Mouse (Mus musculus): Measurements from ENCODE around the gene Ccdc162. TPM values are rescaled to one million over a fixed set of nuclear protein-coding genes. Genes with fewer than 3 reads are reported as not detected.

Gene Ccdc162
- polyA plus RNA-seq, 1 experiment = 0.33 TPM

DNA sequence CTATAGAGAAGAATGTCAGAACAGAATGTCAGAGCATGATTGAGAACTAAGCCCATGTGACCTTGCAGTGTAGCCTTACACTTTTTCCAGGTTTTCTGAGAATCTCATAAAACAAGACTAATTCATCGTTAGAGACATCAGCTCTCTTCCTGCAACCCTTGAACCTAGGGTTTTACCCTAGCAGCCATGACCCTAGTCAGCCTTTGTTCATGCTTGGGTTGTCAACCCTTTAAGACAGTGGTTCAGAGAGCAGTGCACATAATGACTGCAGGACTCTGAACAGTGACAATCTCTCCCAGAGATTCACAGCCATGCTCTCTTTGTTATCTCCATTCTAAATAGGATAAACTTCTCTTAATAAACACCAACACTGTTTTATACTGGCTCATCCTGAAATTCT is 137.9 kb downstream of the Ccdc162 start:
- no peak for DNase-seq (ENCODE audit: low spot score)

DNA sequence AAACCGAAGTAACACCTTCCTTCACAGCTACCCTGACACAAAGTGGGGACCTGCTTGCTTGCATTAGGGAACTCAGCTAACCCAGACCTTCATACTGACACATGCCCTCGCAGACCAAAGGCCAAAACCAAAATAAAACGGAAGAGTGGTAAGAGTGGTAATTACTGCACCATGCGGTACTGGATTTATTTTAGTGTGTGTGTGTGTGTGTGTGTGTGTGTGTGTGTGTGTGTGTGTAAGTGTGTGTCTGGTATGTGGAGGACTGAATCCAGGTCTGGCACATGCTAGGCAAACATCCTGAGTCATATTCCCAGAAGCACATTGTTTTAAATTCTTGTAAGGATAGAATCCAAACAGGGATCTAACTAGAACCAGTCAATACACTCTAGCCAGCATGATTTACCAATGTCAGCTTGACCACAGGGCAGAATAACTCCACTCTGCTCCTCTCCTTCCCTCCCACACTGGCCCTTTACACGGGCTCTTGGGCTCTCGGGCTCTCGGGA is 140.1 kb downstream of the Ccdc162 start:
- DNase-seq (ENCODE audit: low spot score) = no peak

DNA sequence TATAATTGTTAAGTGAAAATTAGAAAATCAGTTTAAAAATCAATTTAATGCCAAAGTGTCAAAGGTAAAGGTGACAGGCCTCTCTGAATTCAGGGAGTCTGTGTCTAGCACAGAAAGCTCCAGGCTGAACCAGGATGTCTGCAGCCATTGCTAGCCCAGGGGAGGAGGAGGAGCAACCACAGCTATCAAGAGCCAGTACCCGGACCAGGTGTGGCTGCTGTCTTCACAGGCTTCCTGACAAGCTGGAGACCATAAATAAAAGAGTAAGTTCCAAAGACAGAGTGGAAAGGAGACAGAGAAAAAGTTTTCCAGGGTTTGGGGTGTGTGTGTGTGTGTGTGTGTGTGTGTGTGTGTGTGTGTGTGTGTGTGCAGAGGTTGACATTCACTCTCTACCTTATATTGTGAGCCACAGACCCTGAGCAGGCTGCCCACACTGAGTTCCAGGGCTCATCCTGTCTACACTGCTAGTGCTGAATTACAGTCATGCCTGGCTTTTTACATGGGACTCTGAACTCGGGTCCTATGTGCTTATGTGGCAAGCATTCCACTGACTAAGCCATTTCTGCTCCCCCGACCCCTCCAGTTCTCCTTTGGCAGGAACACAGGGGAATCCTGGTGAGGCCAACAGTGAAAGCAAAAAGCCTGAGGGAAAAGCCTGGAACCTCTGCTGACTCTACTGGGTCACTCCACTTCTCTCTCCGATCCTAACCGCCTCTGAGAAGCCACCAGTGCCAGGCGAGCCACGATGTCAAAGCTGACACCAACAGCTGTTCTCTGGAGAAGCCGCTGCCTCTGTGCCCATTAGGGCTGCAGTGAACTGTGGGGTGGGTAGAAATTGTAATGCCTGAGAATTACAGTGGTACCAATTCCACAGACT is 140.7 kb downstream of the Ccdc162 start:
- DNase-seq (ENCODE audit: low spot score) = no peak

DNA sequence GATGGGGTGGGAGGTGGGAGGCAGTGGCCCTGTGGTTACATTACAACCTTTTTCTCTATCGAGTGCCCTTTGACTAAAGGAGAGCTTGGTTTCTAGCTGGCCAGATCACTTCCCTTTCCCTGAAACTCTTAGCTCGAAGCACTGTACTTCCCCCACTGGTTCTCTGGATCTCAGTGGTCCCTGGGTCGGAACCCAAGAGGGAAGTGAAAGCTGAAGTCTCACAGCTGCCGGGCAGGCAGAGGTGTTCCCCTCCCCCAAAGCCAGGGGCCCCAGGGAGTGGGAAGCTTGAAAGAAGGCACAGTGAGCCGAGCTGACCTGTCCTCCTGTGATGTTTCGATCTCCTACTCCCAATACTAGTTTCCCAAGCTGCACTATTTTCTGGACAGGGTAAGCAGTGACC is 143.2 kb downstream of the Ccdc162 start:
- no peak for DNase-seq (ENCODE audit: low spot score)

DNA sequence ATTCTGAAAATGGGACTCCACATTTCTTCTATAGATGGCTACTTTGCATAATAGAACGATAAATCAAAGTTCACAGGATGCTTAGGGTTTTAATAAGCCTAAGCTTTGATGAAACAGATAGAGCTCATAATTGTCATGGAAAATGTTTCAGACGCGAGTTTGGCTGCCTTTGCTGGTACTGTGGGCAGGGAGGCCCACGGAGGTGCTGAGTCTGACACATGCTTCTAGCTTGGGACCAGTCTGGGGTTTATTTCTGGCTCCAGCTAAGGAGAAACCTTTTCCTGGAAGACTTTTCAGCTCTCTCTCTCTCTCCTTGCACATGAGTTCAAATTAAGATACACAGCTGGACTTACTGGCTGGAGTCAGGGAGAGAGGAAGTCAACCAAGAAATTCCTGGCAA is 144.2 kb downstream of the Ccdc162 start:
- DNase-seq (ENCODE audit: low spot score) = no peak

DNA sequence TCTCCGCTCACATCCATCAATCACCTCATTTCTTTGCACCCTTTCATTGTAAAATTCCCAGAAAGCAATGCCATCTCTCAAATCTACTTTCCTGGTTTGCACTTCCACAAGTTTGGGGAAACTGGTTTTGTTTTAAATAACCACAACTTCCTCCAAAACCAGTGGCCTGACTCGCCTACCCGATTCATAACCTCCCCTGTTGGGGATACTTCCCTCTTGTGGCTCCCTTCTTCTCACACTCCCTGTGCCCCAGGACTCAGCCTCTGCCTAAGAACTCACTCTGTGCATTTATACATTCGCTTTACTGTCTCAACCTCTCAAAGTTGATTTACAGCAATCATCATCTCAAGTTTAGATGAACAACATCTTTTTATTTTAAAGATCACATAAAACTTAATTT is 145.4 kb downstream of the Ccdc162 start:
- no peak for DNase-seq (ENCODE audit: low spot score)

DNA sequence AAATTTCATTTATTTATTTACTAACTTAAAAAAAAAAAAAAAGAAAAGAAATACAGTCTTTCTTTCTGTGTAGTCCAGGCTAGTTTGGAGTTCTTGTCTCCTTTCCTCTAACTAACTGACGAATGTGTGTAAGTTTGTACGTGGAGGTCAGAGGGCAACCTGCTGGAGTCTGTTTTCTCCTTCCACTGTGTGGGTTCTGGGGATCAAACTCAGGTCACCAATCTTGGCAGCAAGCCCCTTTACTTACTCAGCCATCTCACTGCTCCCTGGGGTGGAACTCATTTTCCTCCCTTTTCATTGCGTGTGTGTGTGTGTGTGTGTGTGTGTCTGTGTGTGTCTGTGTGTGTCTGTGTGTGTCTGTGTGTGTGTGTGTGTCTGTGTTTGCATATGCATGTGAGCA is 148.1 kb downstream of the Ccdc162 start:
- DNase-seq (ENCODE audit: low spot score) = no peak

DNA sequence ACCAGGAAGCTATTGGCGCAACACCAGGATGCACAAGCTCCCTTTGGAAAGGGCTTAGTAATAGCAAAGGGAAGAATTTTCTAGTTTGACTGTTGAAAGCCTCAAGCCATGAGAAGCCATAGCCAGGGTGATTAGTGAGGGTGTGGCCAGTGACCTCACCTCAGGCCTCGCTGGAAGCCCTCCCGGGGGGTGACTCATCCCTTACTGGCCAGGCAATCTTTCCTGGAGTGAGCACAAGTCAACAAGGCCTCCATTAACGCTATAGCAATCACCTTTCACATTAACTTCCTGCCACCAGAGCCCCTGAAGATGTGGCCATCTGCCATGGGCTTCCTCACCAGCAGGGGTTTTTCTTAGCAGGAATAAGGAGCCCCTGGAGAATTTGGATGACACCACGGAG is 151.3 kb downstream of the Ccdc162 start:
- no peak for DNase-seq (ENCODE audit: low spot score)

DNA sequence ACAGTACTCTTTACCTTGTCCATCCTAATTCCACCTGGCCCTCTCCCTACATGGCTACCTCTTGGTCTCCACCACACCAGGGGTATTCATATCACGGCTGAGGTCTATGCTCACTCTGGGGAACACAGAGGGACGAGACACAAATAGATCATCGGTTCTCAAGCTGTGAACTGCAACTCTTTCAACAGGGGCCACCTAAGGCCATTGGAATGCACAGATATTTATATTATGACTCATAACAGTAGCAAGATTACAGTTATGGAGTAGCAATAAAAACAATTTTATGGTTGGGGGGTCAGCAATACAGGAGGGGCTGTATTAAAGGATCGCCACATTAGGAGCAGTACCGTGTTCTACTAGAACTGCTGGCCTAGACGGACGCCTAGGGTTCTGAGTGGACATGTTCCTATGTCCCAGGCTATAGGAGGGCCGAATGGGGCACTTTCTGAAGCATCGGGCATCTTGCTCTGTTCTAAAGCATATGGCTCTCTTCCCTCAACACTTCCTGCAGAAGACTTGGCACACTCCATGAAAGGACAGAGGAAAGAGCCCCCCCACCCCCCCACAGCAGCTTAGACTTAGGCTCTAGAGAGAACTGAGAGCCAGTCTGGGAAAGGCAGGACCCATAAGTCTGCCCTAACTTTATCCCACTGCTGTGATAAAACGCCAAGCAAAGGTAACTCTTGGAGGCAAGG is 154.6 kb downstream of the Ccdc162 start:
- DNase-seq (ENCODE audit: low spot score) = no peak

DNA sequence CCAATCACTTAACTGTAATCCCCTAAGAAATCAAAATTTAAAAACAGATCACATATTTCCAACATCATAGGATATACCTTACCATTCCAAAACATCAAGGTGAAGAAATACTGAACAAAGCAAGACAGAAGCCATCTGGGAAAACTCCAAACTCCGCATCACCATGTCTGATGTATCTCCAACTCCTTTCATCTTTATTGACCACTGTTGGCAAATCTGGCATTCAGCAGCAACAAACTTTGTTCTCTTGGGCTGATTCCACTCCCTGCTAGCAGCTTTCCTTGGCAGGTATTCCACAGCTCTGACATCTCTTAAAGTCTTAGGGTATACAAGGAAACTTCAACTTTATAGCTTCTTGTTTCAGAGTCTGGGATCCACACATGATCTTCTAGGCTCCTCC is 158.0 kb downstream of the Ccdc162 start:
- DNase-seq (ENCODE audit: low spot score) = no peak

DNA sequence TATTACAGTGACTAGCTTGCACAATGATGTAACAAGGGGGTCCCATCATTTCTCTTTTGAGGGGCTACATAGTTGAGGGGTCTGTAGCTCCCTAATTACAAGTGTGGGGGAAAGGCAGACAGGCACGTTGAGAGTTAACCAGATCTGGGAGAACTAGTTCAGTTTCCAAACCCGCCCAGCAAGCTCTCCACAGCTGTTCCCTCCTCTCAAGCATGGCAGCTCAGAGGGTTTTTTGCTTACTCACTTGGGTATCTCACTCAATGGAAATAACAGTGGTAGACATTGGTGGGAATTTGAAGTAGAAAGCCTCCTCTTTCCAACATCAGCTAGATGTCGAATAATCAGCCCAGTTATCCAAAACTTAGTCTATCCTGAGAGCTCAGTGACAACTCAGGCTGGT is 161.4 kb downstream of the Ccdc162 start:
- no peak for DNase-seq (ENCODE audit: low spot score)

DNA sequence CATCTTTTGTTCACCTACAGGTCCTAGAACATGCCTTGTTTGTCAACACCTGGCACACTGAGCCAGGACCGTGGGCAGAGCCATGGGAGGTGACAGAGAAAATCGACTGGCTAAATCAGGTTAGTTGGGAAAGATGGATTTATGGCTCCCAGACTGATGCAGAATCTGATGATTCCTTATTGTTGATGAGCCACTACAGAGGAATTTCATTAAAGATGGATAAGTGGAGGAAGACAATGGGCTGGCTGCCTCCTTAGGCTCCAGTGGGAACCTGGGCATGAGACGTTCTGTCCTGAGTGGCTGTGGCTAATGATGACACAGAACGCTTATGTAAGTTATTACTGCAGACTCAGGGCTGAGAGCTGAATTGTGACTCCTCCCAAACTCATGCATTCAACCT is 162.7 kb downstream of the Ccdc162 start:
- no peak for DNase-seq (ENCODE audit: low spot score)

DNA sequence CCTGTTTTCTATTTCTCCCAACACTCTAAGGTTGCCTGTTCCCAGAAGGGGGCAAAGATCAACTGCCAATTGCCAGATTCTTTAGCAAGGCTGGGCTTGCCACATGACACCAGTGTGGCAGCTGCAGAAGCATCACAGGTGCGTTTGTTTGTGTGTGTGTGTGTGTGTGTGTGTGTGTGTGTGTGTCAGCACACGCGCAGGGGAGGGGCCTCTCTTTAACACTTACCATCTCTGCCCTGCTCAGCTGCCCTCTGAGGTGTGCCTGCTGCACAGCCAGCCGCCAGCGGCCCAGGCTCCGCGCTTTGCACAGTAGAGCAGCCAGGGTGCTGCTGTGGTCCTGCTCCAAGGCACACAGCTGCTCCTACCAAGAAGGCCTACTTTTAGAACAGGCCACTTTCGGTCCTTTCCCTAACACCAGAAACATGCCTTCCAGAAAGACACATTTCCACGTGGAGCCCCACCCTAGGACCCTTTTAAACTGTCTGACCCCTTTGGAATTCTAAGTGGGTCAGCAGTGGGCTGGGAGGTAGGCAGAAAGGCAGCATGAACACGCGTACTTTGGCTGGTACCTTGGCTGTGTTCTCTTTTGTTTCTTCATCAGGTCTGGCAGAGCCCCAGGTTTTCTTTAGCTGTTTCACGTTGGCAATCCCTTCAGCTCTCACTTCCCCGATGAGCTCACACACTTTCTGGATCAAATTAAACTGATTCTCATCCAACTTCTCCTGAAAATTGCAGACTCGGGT is 163.4 kb downstream of the Ccdc162 start:
- DNase-seq (ENCODE audit: low spot score) = no peak

DNA sequence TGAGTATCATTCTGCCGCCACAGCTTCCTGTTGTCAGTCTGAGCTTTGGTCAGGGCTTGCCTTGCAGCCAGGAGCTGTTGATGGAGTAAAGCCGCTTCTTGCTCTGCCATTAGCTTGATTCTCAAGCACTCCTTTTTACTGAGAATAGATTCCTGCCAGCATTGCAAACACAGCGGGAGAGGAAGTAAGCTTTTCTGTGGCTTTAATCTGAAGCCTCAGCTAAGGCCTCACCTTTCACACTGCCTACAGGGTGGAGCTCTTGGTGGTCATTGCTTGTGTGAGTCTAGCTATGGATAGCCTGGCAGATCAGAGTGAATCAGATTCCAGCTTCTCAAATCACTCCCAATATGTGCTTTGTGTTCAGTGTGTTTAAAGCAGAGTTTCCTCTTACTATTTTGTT is 164.1 kb downstream of the Ccdc162 start:
- no peak for DNase-seq (ENCODE audit: low spot score)

DNA sequence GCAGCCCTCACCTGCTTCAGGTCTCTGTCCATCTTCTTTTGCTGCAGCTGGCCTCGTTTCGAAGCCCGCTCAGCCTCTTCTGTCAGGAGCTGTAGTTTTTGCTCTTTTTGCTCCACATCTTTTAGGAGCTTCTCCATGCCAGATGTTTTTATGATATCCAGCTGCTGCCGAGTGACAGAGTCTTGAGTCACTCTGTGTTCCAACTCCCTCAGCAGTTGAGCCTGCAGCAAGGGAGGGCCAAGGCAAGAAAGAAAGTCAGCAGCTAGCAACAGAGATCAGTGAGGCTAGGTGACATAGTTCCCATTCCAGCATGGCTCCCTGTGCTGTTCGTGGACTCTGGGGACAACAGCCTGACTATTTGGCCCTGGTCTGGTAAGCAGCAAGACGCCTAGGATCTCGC is 165.7 kb downstream of the Ccdc162 start:
- no peak for DNase-seq (ENCODE audit: low spot score)

DNA sequence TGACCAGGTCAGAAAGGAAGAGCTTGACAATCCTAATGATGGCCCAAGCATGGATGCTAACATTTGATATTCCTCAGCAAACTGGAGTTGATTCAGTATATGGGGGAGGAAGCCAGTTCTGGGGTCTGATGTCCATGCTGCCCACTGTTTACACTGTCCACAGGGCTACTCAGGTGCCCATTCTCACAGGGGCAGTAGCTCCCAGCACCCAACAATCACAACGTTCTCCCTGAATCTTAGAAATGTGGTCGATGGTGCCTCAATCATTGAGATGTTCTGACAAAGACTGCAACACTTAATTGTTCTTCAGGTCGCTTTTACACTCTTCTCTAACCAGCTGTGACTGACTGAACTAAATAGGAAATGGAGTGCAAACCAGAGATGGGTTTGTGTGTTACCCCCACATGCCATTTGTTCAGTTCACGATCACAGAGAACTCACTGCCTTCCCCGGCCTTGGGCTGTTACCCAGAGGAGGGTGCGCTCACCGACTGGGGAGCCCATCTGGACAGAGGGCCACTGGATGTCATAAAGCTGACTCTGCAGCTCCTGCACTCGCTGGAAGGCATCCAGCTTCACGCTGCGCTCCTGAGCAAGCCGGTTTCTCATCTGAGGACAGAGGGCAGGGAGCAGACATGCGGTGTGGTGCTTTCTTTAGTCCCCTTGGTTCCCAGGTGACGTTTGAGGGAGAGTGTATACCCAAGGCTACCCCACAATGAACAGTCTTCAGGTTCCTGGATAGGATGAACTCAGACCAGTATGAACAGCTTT is 169.9 kb downstream of the Ccdc162 start:
- DNase-seq (ENCODE audit: low spot score) = no peak

DNA sequence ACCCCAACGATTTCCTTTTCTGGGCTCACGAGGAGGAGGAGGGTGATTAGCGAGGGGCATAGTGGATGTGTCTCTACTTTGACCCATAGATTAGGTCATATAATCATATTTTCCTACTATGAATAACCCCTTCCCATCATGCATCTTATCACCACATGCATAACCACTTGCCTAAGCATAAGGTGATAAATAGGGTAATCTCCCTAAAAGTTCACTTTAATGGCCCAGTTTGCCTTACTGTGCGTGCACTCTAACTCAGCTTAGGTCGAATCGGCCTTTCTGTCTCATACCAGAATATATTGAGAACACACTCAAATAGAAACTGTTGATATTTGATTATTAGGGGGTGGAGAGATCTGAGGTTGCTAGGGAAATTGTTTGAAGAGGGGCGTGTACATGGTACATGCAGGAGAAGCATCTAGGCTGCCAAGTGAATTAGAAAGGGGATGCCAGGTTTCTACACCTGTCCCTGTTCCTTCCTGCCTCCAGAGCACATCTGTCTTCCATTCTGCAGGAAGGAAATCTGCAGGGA is 171.1 kb downstream of the Ccdc162 start:
- no peak for DNase-seq (ENCODE audit: low spot score)

DNA sequence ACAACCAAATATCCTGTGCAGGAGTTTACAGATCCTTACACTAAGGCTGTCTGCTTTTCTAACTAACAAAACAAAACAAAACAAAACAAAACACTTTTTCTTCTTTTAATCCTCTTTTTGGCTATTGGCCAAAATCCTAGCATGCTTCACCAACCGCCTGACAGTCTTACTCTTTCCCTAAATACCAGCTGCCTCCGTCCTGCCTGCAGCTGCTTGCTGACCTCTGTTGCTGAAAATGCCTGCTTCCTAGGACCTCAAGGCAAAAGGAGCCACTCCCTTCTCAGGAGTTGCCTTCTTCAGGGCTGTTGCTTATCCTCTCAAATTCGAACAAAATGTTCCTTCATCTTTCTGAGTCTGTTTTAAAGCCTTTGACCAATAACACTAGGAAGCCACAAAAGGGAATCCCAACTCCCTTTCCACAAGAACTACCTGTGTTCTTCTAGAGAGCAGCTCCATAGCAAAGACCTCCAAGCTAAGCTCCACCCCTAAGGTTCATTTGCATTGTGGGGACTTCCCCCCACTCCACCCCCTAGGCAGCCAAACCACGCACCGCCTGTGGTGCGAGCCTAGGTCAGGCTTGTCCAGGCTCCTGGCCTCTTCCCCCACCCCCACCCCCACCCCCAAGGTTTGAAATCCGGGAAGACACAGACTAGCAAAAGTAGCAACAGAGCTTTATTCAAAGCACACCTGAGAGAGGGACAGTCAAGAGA is 171.8 kb downstream of the Ccdc162 start:
- no peak for DNase-seq (ENCODE audit: low spot score)

DNA sequence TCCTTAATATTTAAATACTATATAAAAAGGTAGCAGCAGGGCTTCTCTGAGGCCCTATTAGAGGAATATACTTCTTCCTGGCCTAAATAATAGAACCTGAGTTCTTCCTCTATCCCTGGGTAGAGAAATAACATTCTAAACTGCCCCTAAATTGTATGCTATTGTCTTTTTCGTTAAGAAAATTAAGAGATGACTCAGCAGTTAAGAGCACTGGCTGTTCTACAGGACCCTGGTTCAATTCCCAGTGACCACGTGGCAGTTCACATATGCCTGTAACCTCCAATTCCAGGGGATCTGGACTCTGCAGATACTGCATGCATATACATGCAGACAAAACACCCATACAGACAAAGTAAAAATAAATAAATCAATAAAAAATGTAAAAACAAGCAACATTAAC is 172.6 kb downstream of the Ccdc162 start:
- no peak for DNase-seq (ENCODE audit: low spot score)

DNA sequence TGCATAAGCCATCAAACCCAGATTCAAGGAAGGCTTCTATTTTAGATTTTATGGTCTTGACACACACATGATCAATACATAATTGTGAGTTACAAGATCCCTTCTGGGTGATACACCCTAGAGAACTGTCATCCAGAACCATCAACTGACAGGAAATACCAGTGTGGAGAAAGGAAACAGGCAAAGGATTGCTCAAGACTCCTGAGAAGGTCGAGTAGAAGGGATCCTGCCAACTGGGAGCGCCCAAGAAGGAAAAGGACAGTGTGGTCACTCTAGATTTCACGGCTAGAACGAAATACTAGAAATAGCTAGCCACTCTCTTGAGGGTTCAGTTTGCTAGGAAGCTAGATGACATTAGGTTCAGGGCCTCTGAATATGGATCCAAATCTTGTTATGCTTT is 173.0 kb downstream of the Ccdc162 start:
- DNase-seq (ENCODE audit: low spot score) = no peak

DNA sequence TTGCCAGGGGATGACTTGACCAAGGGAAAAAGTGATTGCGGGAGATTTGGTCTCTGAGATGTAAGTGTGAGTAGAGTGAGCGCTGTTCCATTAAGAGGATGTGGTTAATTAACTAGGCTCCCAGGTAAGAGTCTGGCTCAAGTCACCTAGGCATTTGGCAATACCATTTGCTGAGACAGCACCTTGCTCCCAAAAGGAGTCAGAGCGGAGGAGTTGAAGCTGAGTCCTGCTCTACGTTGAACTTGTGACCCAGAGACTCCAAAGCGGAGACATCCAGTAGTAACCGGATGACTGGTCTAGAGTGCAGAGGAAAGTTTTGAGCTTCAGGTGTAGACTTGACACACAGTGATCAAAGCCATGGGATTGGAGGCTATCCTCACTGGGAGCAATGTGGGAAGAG is 174.4 kb downstream of the Ccdc162 start:
- DNase-seq (ENCODE audit: low spot score) = no peak

Measured in urinary bladder, adult 2 months (tissue).